Mouse (Mus musculus) erythroblast, embryonic 14.5 days (primary cell): ENCODE results near the gene Exosc2. TPM values are rescaled to one million over a fixed set of nuclear protein-coding genes. Genes with fewer than 3 reads are reported as not detected.

ENCODE experiments used
- H3K27me3 ChIP-seq: 2 replicates; pipeline ENCODE4 v1.6.1; 2012; ENCODE audit warnings: inconsistent platforms; ENCODE audit not compliant: control insufficient read depth
- H3K36me3 ChIP-seq: 2 replicates; pipeline ENCODE4 v1.6.1; 2012; ENCODE audit warnings: mild to moderate bottlenecking, inconsistent platforms; ENCODE audit not compliant: control insufficient read depth
- H3K4me1 ChIP-seq: 2 replicates; pipeline ENCODE4 v1.6.1; 2012; ENCODE audit warnings: inconsistent platforms; ENCODE audit not compliant: control insufficient read depth
- H3K4me3 ChIP-seq: replicated peaks from 2 replicates; pipeline ENCODE3; 2012; ENCODE audit warnings: moderate library complexity, mild to moderate bottlenecking, inconsistent platforms
- H3K9me3 ChIP-seq: 2 replicates; pipeline ENCODE4 v1.6.1; 2012; ENCODE audit warnings: low read length, inconsistent platforms, mixed read lengths; ENCODE audit not compliant: control insufficient read depth
- GATA1 ChIP-seq: IDR thresholded peaks from 2 replicates; pipeline ENCODE4 v1.6.1; 2012; ENCODE audit warnings: low read length, inconsistent platforms, mixed read lengths
- TAL1 ChIP-seq: IDR thresholded peaks from 3 replicates; pipeline ENCODE4 v1.6.1; 2012; ENCODE audit warnings: low read length, inconsistent platforms, mixed read lengths
- polyA plus RNA-seq: library from polyadenylated mRNA; stranded (reverse); fragments of >175 nt; gene quantifications from 2 replicates; pipeline ENCODE4 v1.2.3, GENCODE M21; 2012

Exosc2 gene
- polyA plus RNA-seq, 1 experiment, result 1.6 TPM

DNA sequence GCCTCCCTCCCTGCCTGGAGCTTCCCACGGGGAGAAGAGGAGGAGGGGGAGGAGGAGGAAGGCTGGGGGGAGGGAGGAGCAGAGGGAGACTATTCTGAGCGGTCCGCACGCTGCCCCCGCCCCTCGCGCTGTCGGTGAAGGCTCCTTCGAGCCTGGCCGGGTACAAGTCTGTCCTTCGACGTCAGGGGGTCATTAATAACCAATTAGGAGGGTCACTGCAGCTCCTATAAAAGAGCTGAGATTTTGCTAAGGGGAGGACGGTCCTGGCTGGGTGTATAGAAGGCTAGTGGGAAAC, 31.1 kb upstream of the Exosc2 start:
- H3K36me3 ChIP-seq, result no peaks in the 10 kb centered on the region
- H3K4me1 ChIP-seq, result no peaks in the 10 kb centered on the region
- H3K4me3 ChIP-seq, result no peak overlapping the region
- TF ChIP-seq TAL1 (no peak), GATA1 (no peak)
- peaks cover 100% of the 10 kb centered on the region for H3K27me3 ChIP-seq
- peaks cover 17% of the 10 kb centered on the region; the same call in 1 of the 2 replicates for H3K9me3 ChIP-seq

GRCm38 (mm10) chr2:31639901-31640608, 30.5 kb upstream of the Exosc2 start, which contains the start of gene Prdm12:
Gene Prdm12, plus strand, starts transcription at chr2:31640037.
- Histone ChIP-seq H3K4me1 (no peaks in the 10 kb centered on the region), H3K36me3 (no peaks in the 10 kb centered on the region), H3K27me3 (peaks cover 100% of the 10 kb centered on the region), H3K4me3 (no peak within 1 kb of the TSS), H3K9me3 (peaks cover 17% of the 10 kb centered on the region; the same call in 1 of the 2 replicates)
- TF ChIP-seq GATA1 (no peak), TAL1 (no peak)

DNA sequence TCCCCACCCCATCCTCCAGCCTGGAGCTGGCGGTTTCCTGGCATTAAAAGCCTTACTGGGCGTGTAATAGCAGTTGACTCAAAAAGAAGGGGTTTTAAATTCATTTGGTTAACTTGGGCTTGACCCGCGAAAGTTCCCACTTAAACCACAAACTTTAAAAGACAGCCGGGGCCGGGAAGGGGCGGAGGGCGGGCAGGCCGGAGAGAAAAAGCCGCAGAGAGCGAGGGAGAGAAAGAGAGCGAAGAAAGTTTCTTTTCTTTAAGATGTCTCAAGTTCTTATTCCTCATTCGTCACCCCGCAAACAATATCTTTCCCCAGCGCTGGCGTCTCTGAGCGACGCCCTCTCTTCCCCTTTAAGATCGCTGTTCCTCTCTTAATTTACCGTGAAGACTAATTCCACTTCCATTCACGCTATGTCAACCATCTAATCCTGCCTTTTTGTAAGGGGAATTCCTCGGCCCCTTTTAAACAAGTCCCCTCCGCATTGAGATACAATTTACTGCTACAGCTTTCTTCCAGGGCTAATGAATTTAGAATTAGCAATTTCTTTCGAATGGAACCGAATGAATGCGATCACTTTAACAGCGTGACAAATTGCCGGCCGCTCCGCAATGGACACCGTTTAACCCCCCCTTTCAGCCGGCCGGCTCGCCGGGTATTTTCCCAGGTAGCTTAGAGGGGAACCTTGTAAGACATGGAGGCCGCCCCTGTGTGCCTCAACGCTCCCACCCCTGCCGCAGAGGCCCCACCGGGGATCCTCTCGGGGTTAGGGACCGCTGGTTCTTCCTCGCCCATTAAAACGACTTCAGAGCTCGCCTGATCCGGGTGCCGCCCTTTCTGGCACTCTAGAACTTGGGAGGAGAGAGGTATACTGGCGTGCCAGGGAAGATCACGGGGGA, 29.7 kb upstream of the Exosc2 start:
- TF ChIP-seq GATA1, result no peak
- no peaks in the 10 kb centered on the region for H3K36me3 ChIP-seq
- no peak overlapping the region for H3K4me3 ChIP-seq
- H3K9me3 ChIP-seq, result peaks cover 17% of the 10 kb centered on the region; the same call in 1 of the 2 replicates
- peaks cover 97% of the 10 kb centered on the region for H3K27me3 ChIP-seq
- H3K4me1 ChIP-seq, result no peaks in the 10 kb centered on the region

GRCm38 (mm10) chr2:31641508-31641830, 29.0 kb upstream of the Exosc2 start:
- Histone ChIP-seq H3K4me1 (no peaks in the 10 kb centered on the region), H3K4me3 (no peak overlapping the region)
- TF ChIP-seq TAL1, result no peak
- TF ChIP-seq GATA1, result no peak

DNA sequence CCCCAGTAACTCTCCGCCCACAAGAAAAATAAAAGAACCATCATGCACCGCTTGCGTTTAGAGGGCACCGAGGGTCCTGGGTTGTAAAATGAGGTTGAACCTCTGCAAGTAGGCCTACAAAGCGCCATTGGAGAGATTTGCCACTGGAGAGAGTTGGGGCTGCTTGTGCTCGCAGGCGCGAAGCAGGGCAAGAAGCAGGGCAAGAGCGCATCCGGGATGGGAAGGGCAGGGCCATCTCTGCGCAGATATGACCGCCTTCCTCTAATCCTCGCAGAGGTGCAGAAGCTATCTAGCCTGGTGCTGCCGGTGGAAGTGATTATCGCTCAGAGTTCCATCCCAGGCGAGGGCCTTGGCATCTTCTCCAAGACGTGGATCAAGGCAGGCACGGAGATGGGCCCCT, 28.6 kb upstream of the Exosc2 start:
- Histone ChIP-seq H3K4me3 (no peak overlapping the region), H3K9me3 (peaks cover 12% of the 10 kb centered on the region; the same call in 1 of the 2 replicates), H3K27me3 (peaks cover 97% of the 10 kb centered on the region), H3K4me1 (no peaks in the 10 kb centered on the region), H3K36me3 (no peaks in the 10 kb centered on the region)
- no peak for TF ChIP-seq GATA1
- no peak for TF ChIP-seq TAL1

More at GRCm38 (mm10) chr2:31641508-31641830, 29.0 kb upstream of the Exosc2 start:
- Histone ChIP-seq H3K9me3 (peaks cover 13% of the 10 kb centered on the region; the same call in 1 of the 2 replicates), H3K36me3 (no peaks in the 10 kb centered on the region), H3K27me3 (peaks cover 97% of the 10 kb centered on the region)

DNA sequence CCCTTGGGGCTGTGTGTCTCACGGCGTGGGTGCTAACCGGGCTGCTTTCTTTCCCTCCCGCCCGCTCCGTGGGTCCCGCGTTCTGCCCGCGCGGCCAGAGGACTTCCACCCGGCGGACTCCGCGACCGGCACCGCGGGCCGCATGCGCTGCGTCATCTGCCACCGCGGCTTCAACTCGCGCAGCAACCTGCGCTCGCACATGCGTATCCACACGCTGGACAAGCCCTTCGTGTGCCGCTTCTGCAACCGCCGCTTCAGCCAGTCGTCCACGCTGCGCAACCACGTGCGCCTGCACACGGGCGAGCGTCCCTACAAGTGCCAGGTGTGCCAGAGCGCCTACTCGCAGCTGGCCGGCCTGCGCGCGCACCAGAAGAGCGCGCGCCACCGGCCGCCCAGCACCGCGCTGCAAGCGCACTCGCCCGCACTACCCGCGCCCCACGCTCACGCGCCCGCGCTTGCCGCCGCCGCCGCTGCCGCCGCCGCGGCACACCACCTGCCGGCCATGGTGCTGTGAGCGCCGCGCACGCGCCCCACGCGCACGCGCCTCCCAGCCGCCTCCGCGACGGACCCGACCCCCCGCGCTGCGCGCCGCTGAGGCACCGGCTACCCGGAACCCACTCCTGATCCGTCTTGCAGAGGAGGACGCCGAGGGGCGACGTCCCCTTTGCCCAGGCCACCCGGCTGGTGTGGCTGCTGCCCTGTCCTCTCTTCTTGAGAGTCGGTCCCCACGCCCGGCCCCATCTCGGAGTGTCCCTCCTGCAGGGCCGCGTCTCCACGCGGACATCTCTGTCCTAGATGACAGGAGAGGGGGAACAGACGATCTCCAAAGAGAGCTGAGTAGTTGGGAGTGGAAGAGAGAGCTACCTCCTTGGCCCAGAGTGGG, 16.3 kb upstream of the Exosc2 start:
- Histone ChIP-seq H3K27me3 (peaks cover 89% of the 10 kb centered on the region), H3K4me1 (peaks cover 1% of the 10 kb centered on the region; the same call in 1 of the 2 replicates), H3K36me3 (no peaks in the 10 kb centered on the region), H3K4me3 (peak overlapping the region; percentile 16), H3K9me3 (peaks cover 5% of the 10 kb centered on the region)
- no peak for TF ChIP-seq GATA1
- TF ChIP-seq TAL1, result no peak

DNA sequence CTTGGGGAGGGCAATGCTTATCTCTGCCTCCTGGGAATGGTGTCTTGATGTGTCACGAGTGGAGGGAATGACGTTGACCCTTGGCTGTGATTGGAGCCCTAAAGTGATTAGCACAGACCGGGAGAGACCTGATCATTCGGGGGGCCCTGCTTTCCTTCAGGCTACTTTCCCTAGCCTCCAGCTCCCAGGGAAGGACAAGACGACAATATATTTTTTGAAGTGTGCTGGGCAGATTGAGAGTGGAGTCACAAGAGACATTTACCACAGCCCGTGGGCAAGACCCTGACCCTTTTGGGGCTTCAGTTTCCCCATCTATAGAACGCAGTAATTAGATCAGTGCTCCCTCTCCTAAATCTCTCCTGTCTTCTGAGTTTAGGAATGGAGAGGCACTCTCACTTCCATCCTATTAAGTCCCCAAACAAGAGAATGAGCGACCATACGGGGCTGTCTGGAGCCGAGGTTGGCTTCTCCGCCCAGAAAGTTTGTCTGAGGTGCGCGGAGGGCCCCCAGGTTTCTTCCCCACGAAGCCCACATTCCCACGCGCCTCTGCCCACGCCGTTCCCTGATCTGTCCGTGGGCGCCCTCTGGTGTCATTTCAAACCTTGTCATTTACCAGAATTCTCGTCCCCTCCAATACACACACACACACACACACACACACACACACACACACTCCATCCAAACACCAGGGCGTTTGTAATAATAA, 15.5 kb upstream of the Exosc2 start:
- Histone ChIP-seq H3K27me3 (peaks cover 86% of the 10 kb centered on the region), H3K9me3 (peaks cover 7% of the 10 kb centered on the region), H3K36me3 (no peaks in the 10 kb centered on the region), H3K4me1 (peaks cover 1% of the 10 kb centered on the region; the same call in 1 of the 2 replicates), H3K4me3 (no peak overlapping the region)
- TF ChIP-seq TAL1, result no peak
- TF ChIP-seq GATA1, result no peak

DNA sequence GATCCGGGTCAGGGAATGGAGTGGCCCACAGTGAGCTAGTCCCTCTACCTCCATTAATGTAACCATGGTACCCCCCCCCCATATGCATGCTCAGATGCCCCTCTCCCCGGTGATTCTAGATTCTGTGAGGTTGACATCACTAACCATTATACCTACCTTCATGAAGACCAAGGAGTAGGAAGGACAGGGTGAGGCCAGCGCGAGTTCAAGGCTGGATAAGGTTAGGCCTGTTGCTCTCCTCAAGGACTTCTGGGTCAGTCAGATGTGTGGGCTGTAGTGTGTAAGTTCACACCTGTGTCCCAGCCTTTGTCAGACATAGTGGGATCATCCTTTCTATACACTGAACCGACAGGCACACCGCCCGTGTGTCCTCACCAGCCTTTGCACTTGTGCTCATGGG, 14.1 kb upstream of the Exosc2 start:
- TF ChIP-seq GATA1, result no peak
- no peak for TF ChIP-seq TAL1
- no peak overlapping the region for H3K4me3 ChIP-seq
- peaks cover 1% of the 10 kb centered on the region; the same call in 1 of the 2 replicates for H3K4me1 ChIP-seq
- no peaks in the 10 kb centered on the region for H3K36me3 ChIP-seq
- H3K9me3 ChIP-seq, result peaks cover 7% of the 10 kb centered on the region
- peaks cover 80% of the 10 kb centered on the region for H3K27me3 ChIP-seq
